Mouse (Mus musculus) inflammation-experienced regulatory T-cells, adult 16 weeks (primary cell): Measurements from ENCODE around the gene Olfr201. TPM values are rescaled to one million over a fixed set of nuclear protein-coding genes. Genes with fewer than 3 reads are reported as not detected.

Experiments
- polyA plus RNA-seq: library from polyadenylated mRNA; unstranded; fragments of 100-300 nt; shearing (Covaris generic); gene quantifications from one replicate; pipeline ENCODE4 v1.2.1, GENCODE M21; 2017

The Olfr201 gene
- polyA plus RNA-seq: not detected

GRCm38 (mm10) chr16:59272532-59272931, at the start of gene Olfr201:
Olfr201 (minus strand) TSS chr16:59272632.

GRCm38 (mm10) chr16:59318148-59318547, 45.7 kb upstream of the Olfr201 start, which contains the start of gene Olfr204:
Olfr204 (minus strand) TSS chr16:59318248.

GRCm38 (mm10) chr16:59298581-59298980, 26.1 kb upstream of the Olfr201 start, which contains the start of gene Olfr203:
Olfr203 (plus strand) TSS chr16:59298881.

GRCm38 (mm10) chr16:59286693-59287092, 14.3 kb upstream of the Olfr201 start, which contains the start of gene Olfr202:
Olfr202 (minus strand) TSS chr16:59286793.

GRCm38 (mm10) chr16:59219667-59220066, 52.8 kb downstream of the Olfr201 start, which contains the start of gene Olfr199:
Olfr199 (minus strand) TSS chr16:59219767.

Other genes starting within 250 kb of the Olfr201 start
- not detected for gene Olfr186, start 242.3 kb downstream of the Olfr201 start, polyA plus RNA-seq
- gene Olfr187, start 232.9 kb downstream of the Olfr201 start, polyA plus RNA-seq: not detected
- not detected for gene Olfr190, start 194.6 kb downstream of the Olfr201 start, polyA plus RNA-seq
- not detected for gene Olfr191, start 182.8 kb downstream of the Olfr201 start, polyA plus RNA-seq
- gene Olfr193, start 160.8 kb downstream of the Olfr201 start, polyA plus RNA-seq: not detected
- not detected for gene Olfr194, start 151.6 kb downstream of the Olfr201 start, polyA plus RNA-seq
- gene Olfr195, start 125.6 kb downstream of the Olfr201 start, polyA plus RNA-seq: not detected
- not detected for gene Olfr196, start 102.2 kb downstream of the Olfr201 start, polyA plus RNA-seq
- not detected for gene Olfr198, start 69.1 kb downstream of the Olfr201 start, polyA plus RNA-seq
- gene Olfr199, start 52.9 kb downstream of the Olfr201 start, polyA plus RNA-seq: not detected
- not detected for gene Olfr202, start 14.2 kb upstream of the Olfr201 start, polyA plus RNA-seq
- gene Olfr203, start 26.2 kb upstream of the Olfr201 start, polyA plus RNA-seq: not detected
- not detected for gene Olfr204, start 45.6 kb upstream of the Olfr201 start, polyA plus RNA-seq
- not detected for gene Olfr205, start 58.5 kb upstream of the Olfr201 start, polyA plus RNA-seq
- not detected for gene Olfr206, start 76.6 kb upstream of the Olfr201 start, polyA plus RNA-seq
- not detected for gene Olfr209, start 91.4 kb upstream of the Olfr201 start, polyA plus RNA-seq
- 0.07 TPM for gene Gabrr3, start 134.7 kb upstream of the Olfr201 start, polyA plus RNA-seq
- 94.6 TPM for gene Riox2, start 199.1 kb upstream of the Olfr201 start, polyA plus RNA-seq